Mouse (Mus musculus): ENCODE data around the gene Kcnc1.

The Kcnc1 gene

GRCm38 (mm10) chr7:46471054-46471737, 74.9 kb downstream of the Kcnc1 start:
- in situ Hi-C loops (cut with MboI): no loop called here

- in situ Hi-C loops (cut with MboI): no loop called here
Measured at GRCm38 (mm10) chr7:46473141-46473540, 76.8 kb downstream of the Kcnc1 start.

- in situ Hi-C loops (cut with MboI): no loop called here
Measured at GRCm38 (mm10) chr7:46475464-46475863, 79.2 kb downstream of the Kcnc1 start.

- in situ Hi-C loops (cut with MboI): no loop called here
Measured at GRCm38 (mm10) chr7:46477456-46477855, 81.2 kb downstream of the Kcnc1 start.

- in situ Hi-C loops (cut with MboI): no loop called here
Measured at GRCm38 (mm10) chr7:46479793-46480192, 83.5 kb downstream of the Kcnc1 start.

- in situ Hi-C loops (cut with MboI): no loop called here
Measured at GRCm38 (mm10) chr7:46482099-46482531, 85.8 kb downstream of the Kcnc1 start.

GRCm38 (mm10) chr7:46483050-46483449, 86.8 kb downstream of the Kcnc1 start:
- in situ Hi-C loops (cut with MboI): no loop called here

GRCm38 (mm10) chr7:46484223-46484622, 87.9 kb downstream of the Kcnc1 start:
- in situ Hi-C loops (cut with MboI): no loop called here

- in situ Hi-C loops (cut with MboI): no loop called here
Measured at GRCm38 (mm10) chr7:46486761-46487160, 90.5 kb downstream of the Kcnc1 start.

GRCm38 (mm10) chr7:46487354-46487753, 91.1 kb downstream of the Kcnc1 start:
- in situ Hi-C loops (cut with MboI): no loop called here
